Mouse (Mus musculus): ENCODE data around the gene Cuta. TPM values are rescaled to one million over a fixed set of nuclear protein-coding genes. Genes with fewer than 3 reads are reported as not detected.
"Not testable (repeated sequence)": the region's sequence is repeated elsewhere in the genome, so short reads cannot be mapped to it uniquely, and the experiment has no call there.

Gene Cuta
- polyA plus RNA-seq, 1 experiment from 2014 or later, result 159 TPM

- H3K9ac ChIP-seq (replicated peaks); ATAC-seq (ENCODE audit: low FRiP score, low read depth); H3K27ac ChIP-seq (replicated peaks); H3K27me3 ChIP-seq; H3K9me3 ChIP-seq; H3K4me3 ChIP-seq; H3K4me2 ChIP-seq (replicated peaks): not testable (repeated sequence)
- H3K4me1 ChIP-seq, result peaks cover 16% of the 10 kb centered on the region
- peaks cover 49% of the 10 kb centered on the region for H3K36me3 ChIP-seq
- 69% methylated on average over 7 of the region's 7 CpGs for WGBS
These were observed 7.6 kb downstream of the Cuta start for GRCm38 (mm10) chr17:26931795-26932194.

- not testable (repeated sequence) for H3K9ac ChIP-seq (replicated peaks); ATAC-seq (ENCODE audit: low FRiP score, low read depth)
These were observed 14.0 kb downstream of the Cuta start for GRCm38 (mm10) chr17:26925414-26925813.

GRCm38 (mm10) chr17:26922368-26922767, 17.0 kb downstream of the Cuta start:
- H3K27me3 ChIP-seq; H3K27ac ChIP-seq (replicated peaks); H3K4me3 ChIP-seq; H3K4me2 ChIP-seq (replicated peaks); H3K9me3 ChIP-seq; ATAC-seq (ENCODE audit: low FRiP score, low read depth); H3K9ac ChIP-seq (replicated peaks): not testable (repeated sequence)
- 96% methylated on average over 6 of the region's 6 CpGs for WGBS
- Histone ChIP-seq H3K4me1 (peaks cover 14% of the 10 kb centered on the region), H3K36me3 (peaks cover 32% of the 10 kb centered on the region)

More at GRCm38 (mm10) chr17:26925414-26925813, 14.0 kb downstream of the Cuta start:
- not testable (repeated sequence) for H3K27me3 ChIP-seq; H3K4me1 ChIP-seq; H3K4me2 ChIP-seq (replicated peaks); H3K27ac ChIP-seq (replicated peaks); H3K9me3 ChIP-seq; H3K4me3 ChIP-seq
- H3K36me3 ChIP-seq, result peaks cover 49% of the 10 kb centered on the region
- WGBS, result 95% methylated on average over 9 of the region's 9 CpGs

- WGBS, result 78% methylated on average over 2 of the region's 2 CpGs
- not testable (repeated sequence) for H3K9ac ChIP-seq (replicated peaks); H3K9me3 ChIP-seq; ATAC-seq (ENCODE audit: low FRiP score, low read depth); H3K27me3 ChIP-seq; H3K4me3 ChIP-seq; H3K4me2 ChIP-seq (replicated peaks); H3K27ac ChIP-seq (replicated peaks)
- Histone ChIP-seq H3K4me1 (peaks cover 15% of the 10 kb centered on the region), H3K36me3 (peaks cover 14% of the 10 kb centered on the region)
These were observed 19.9 kb downstream of the Cuta start for GRCm38 (mm10) chr17:26919516-26919915.

GRCm38 (mm10) chr17:26918343-26918742, 21.0 kb downstream of the Cuta start:
- peak overlapping the region; percentile 79 for H3K4me3 ChIP-seq
- H3K27ac ChIP-seq (replicated peaks), result no peak overlapping the region
- no peaks in the 10 kb centered on the region for H3K9me3 ChIP-seq
- peak overlapping the region; percentile 68 for H3K4me2 ChIP-seq (replicated peaks)
- ATAC-seq (ENCODE audit: low FRiP score, low read depth), result no peak
- peaks cover 15% of the 10 kb centered on the region for H3K4me1 ChIP-seq
- no peak overlapping the region for H3K9ac ChIP-seq (replicated peaks)
- peaks cover 12% of the 10 kb centered on the region for H3K36me3 ChIP-seq
- WGBS, result 80% methylated on average over 2 of the region's 2 CpGs
- H3K27me3 ChIP-seq, result peaks cover 4% of the 10 kb centered on the region; the same call in 1 of the 2 replicates

GRCm38 (mm10) chr17:26917560-26917959, 21.8 kb downstream of the Cuta start:
- peak overlapping the region; percentile 68 for H3K4me2 ChIP-seq (replicated peaks)
- H3K27me3 ChIP-seq; ATAC-seq (ENCODE audit: low FRiP score, low read depth); H3K27ac ChIP-seq (replicated peaks); H3K36me3 ChIP-seq; H3K9me3 ChIP-seq: not testable (repeated sequence)
- H3K4me3 ChIP-seq, result peak overlapping the region; percentile 79
- H3K9ac ChIP-seq (replicated peaks), result peak overlapping the region; percentile 77
- H3K4me1 ChIP-seq, result peaks cover 15% of the 10 kb centered on the region
- 2% methylated on average over 11 of the region's 12 CpGs for WGBS

GRCm38 (mm10) chr17:26916711-26917482, 22.5 kb downstream of the Cuta start, which contains the start of gene Kifc5b:
Kifc5b (plus strand) TSS chr17:26917091.
- Histone ChIP-seq H3K4me3 (peak within 1 kb of the TSS; percentile 79), H3K4me1 (peaks cover 15% of the 10 kb centered on the region), H3K36me3 (peaks cover 9% of the 10 kb centered on the region), H3K9me3 (no peaks in the 10 kb centered on the region), H3K4me2 (replicated peaks) (peak within 1 kb of the TSS; percentile 68), H3K27me3 (peaks cover 4% of the 10 kb centered on the region; the same call in 1 of the 2 replicates), H3K9ac (replicated peaks) (peak within 1 kb of the TSS; percentile 77), H3K27ac (replicated peaks) (peak within 1 kb of the TSS; percentile 68; the same call in 1 of the 2 replicates)
- WGBS, result under 1% methylated on average over 55 of the region's 72 CpGs
- ATAC-seq (ENCODE audit: low FRiP score, low read depth), result peak; percentile 99

- 54% methylated on average over 1 of the region's 1 CpGs for WGBS
- Histone ChIP-seq H3K4me1 (peaks cover 15% of the 10 kb centered on the region), H3K27me3 (peaks cover 4% of the 10 kb centered on the region; the same call in 1 of the 2 replicates), H3K27ac (replicated peaks) (no peak overlapping the region), H3K36me3 (no peaks in the 10 kb centered on the region), H3K4me2 (replicated peaks) (no peak overlapping the region), H3K9me3 (no peaks in the 10 kb centered on the region), H3K9ac (replicated peaks) (no peak overlapping the region), H3K4me3 (no peak overlapping the region)
- no peak for ATAC-seq (ENCODE audit: low FRiP score, low read depth)
These were observed 24.1 kb downstream of the Cuta start for GRCm38 (mm10) chr17:26915248-26915647.

GRCm38 (mm10) chr17:26907506-26907905, 31.9 kb downstream of the Cuta start:
- H3K9ac ChIP-seq (replicated peaks); ATAC-seq (ENCODE audit: low FRiP score, low read depth); H3K9me3 ChIP-seq; H3K4me3 ChIP-seq; H3K27ac ChIP-seq (replicated peaks); H3K27me3 ChIP-seq; H3K36me3 ChIP-seq; H3K4me2 ChIP-seq (replicated peaks); H3K4me1 ChIP-seq: not testable (repeated sequence)
- WGBS, result 92% methylated on average over 15 of the region's 15 CpGs

- WGBS, result 63% methylated on average over 5 of the region's 5 CpGs
- Histone ChIP-seq H3K4me1 (no peaks in the 10 kb centered on the region), H3K27me3 (no peaks in the 10 kb centered on the region), H3K36me3 (no peaks in the 10 kb centered on the region), H3K27ac (replicated peaks) (no peak overlapping the region), H3K4me2 (replicated peaks) (no peak overlapping the region), H3K9me3 (no peaks in the 10 kb centered on the region), H3K4me3 (no peak overlapping the region), H3K9ac (replicated peaks) (no peak overlapping the region)
- ATAC-seq (ENCODE audit: low FRiP score, low read depth), result no peak
These were observed 35.0 kb downstream of the Cuta start for GRCm38 (mm10) chr17:26904320-26904719.

GRCm38 (mm10) chr17:26900916-26901315, 38.5 kb downstream of the Cuta start:
- Histone ChIP-seq H3K4me1 (no peaks in the 10 kb centered on the region), H3K9ac (replicated peaks) (no peak overlapping the region), H3K4me2 (replicated peaks) (no peak overlapping the region), H3K27me3 (no peaks in the 10 kb centered on the region), H3K9me3 (no peaks in the 10 kb centered on the region), H3K36me3 (no peaks in the 10 kb centered on the region), H3K4me3 (no peak overlapping the region), H3K27ac (replicated peaks) (no peak overlapping the region)
- 85% methylated on average over 6 of the region's 6 CpGs for WGBS
- ATAC-seq (ENCODE audit: low FRiP score, low read depth), result no peak

- Histone ChIP-seq H3K9me3 (no peaks in the 10 kb centered on the region), H3K9ac (replicated peaks) (no peak overlapping the region), H3K4me1 (peaks cover 19% of the 10 kb centered on the region), H3K27ac (replicated peaks) (no peak overlapping the region), H3K4me2 (replicated peaks) (no peak overlapping the region), H3K27me3 (peaks cover 14% of the 10 kb centered on the region; the same call in 1 of the 2 replicates), H3K36me3 (no peaks in the 10 kb centered on the region), H3K4me3 (no peak overlapping the region)
- 12% methylated on average over 10 of the region's 10 CpGs for WGBS
- ATAC-seq (ENCODE audit: low FRiP score, low read depth), result no peak
These were observed 43.8 kb downstream of the Cuta start for GRCm38 (mm10) chr17:26895578-26895977.
